In the genomic region with DNA sequence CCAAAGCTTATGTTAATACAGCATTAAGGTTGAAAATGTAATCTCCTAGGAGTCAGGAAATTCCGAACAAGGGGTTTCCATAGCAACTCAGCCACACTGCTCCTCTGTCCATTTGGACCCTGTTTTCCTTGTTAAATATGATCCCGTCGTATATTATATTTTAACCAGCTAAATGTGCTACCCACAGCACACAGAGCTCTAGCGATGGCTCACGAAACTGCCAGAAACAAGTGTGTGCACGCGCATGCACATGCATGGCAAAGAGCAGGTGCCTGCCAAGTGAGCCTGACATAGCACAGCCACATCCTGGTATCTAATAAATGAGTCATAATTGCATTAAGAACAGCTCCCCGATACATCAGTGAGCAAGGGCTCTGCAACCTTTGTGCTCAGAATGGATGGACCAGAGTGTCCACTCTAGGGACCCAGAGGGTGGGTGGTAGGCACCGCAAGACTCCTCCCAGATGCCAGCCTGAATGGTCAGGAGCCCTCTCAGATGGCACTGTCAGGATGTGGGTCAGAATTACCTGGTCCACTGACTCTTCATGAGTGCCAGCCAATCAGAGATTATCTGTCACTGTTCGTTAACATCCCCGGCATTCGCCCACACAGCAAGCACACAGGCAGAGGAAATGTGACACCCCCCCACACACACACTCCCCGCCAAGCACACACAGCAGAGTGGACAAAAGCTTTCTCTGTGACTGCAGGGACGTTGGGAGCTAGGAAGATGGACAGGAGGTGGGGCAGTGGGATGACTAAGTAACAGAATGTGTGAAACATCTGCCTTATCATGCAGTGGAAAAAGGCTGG, we compare ENCODE assay signal across 9 mouse cellular contexts.
A peak's percentile ranks its signal among the peaks of the same experiment; 100 is the strongest.
DNase-seq lines count a peak whose midpoint lies in the region; ATAC-seq and TF ChIP-seq lines count a peak whose summit lies in the region.
"Had no signal": no experiment of that assay in that cellular context is flagged by ENCODE, and none has a peak within 500 bp of the region (broad histone marks: within the 10 kb centered on the region; RNA-seq: fewer than 3 reads in every experiment).

No protein-coding gene starts in this region.

- TF ChIP-seq CTCF in gastrocnemius, adult 2 months (IDR thresholded peaks at IDR 0.05) = no peak

- no peaks in the 10 kb centered on the region for H3K36me3 ChIP-seq in heart, embryonic 12.5 days
- H3K36me3 ChIP-seq in lung, embryonic 16.5 days (ENCODE audit: control insufficient read depth, insufficient read depth, low read length) = no peaks in the 10 kb centered on the region

- no peak overlapping the region for H3K9ac ChIP-seq in heart, embryonic 12.5 days
- no peak overlapping the region for H3K9ac ChIP-seq in lung, embryonic 16.5 days (ENCODE audit: low read length)

- H3K27ac ChIP-seq in gastrocnemius, adult 2 months = peak overlapping the region; percentile 51
- no peak overlapping the region for H3K27ac ChIP-seq in heart, embryonic 12.5 days (ENCODE audit: poor library complexity, severe bottlenecking)
- no peak overlapping the region for H3K27ac ChIP-seq in lung, embryonic 16.5 days (ENCODE audit: low read length)

- H3K4me2 ChIP-seq in heart, embryonic 12.5 days = no peak overlapping the region
- no peak overlapping the region for H3K4me2 ChIP-seq in lung, embryonic 16.5 days (ENCODE audit: low read depth, low read length)

- H3K4me1 ChIP-seq in heart, embryonic 12.5 days (replicated peaks) = peaks cover 27% of the 10 kb centered on the region
- peaks cover 13% of the 10 kb centered on the region for H3K4me1 ChIP-seq in lung, embryonic 16.5 days (replicated peaks; ENCODE audit: control insufficient read depth, insufficient read depth, low read length)

- H3K9me3 ChIP-seq in heart, embryonic 12.5 days (replicated peaks) = no peaks in the 10 kb centered on the region
- H3K9me3 ChIP-seq in lung, embryonic 16.5 days (ENCODE audit: control insufficient read depth, low read length) = no peaks in the 10 kb centered on the region
- H3K9me3 ChIP-seq: megakaryocyte, embryonic 14.5 days had no signal

- no peaks in the 10 kb centered on the region for H3K27me3 ChIP-seq in heart, embryonic 12.5 days (replicated peaks)
- no peaks in the 10 kb centered on the region for H3K27me3 ChIP-seq in lung, embryonic 16.5 days (ENCODE audit: control insufficient read depth, insufficient read depth, low read depth, low read length)

- intact Hi-C loops in gastrocnemius, adult 2 months (cut with DNase I) = loop anchor here (10.0 kb wide), 1 partner anchor 379 kb away; no protein-coding TSS in a partner anchor

- 45% methylated on average over 14 of the region's 14 CpGs for WGBS in heart, embryonic 12.5 days
- 37% methylated on average over 14 of the region's 14 CpGs for WGBS in lung, embryonic 16.5 days

- DNase-seq in gastrocnemius, adult 2 months = peak; percentile 49
- DNase-seq in gastrocnemius, postnatal 10 days = no peak
- peak; percentile 29 for DNase-seq in embryo, embryonic 9.5 days (ENCODE audit: extremely low spot score)
- DNase-seq in kidney, postnatal 10 days = peak; percentile 35
- DNase-seq in right cerebral cortex, postnatal 36 days (ENCODE audit: low spot score in 2 of 2) = peak; percentile 43 to 63
- no peak for DNase-seq in urinary bladder, postnatal 10 days (ENCODE audit: low spot score)

- no peak overlapping the region for H3K4me3 ChIP-seq in gastrocnemius, adult 2 months
- H3K4me3 ChIP-seq in heart, embryonic 12.5 days = no peak overlapping the region
- H3K4me3 ChIP-seq in lung, embryonic 16.5 days (ENCODE audit: low read length) = no peak overlapping the region
- H3K4me3 ChIP-seq: megakaryocyte, embryonic 14.5 days had no signal

- ATAC-seq in heart, embryonic 12.5 days (ENCODE audit: insufficient number of reproducible peaks, low FRiP score) = peak; percentile 47; the same call in 1 of the 2 replicates
- peak; percentile 32; the same call in 1 of the 2 replicates for ATAC-seq in lung, embryonic 16.5 days (ENCODE audit: low read depth)

Comparison
In these comparisons a context has a peak if more than half of its experiments do, and no peak if none do; other contexts are left out.
1. DNase-seq: peak in gastrocnemius, adult 2 months (single experiment), embryo, embryonic 9.5 days (single experiment), kidney, postnatal 10 days (single experiment) and right cerebral cortex, postnatal 36 days (2 of 2); none in gastrocnemius, postnatal 10 days (single experiment) and urinary bladder, postnatal 10 days (single experiment).